Mouse (Mus musculus) layer of hippocampus, adult 9-11 months (tissue): ENCODE measurements around the gene Krtap24-1.

Experiments
- DNase-seq: peaks from one replicate; pipeline ENCODE4 v3.0.0; 2022

Gene Krtap24-1

GRCm38 (mm10) chr16:88563045-88563913 is 48.8 kb downstream of the Krtap24-1 start, which contains the start of gene Cldn8:
TSS of gene Cldn8 (minus strand) at chr16:88563183.
- DNase-seq = no peak

GRCm38 (mm10) chr16:88561617-88562164 is 50.4 kb downstream of the Krtap24-1 start:
- DNase-seq = no peak
